Mouse (Mus musculus): ENCODE data around the gene Hist1h2ad. TPM values are rescaled to one million over a fixed set of nuclear protein-coding genes. Genes with fewer than 3 reads are reported as not detected.

Gene Hist1h2ad
- polyA plus RNA-seq, 1 experiment: 5.4 TPM

Other genes with a start within 250 kb of the Hist1h2ad start
- 22.2 and 24.3 TPM in 2 replicates for gene Zfp322a, start 205.2 kb upstream of the Hist1h2ad start, polyA plus RNA-seq (2012; rRNA removed)
- gene Abt1, start 150.5 kb upstream of the Hist1h2ad start, polyA plus RNA-seq (2012; rRNA removed): 8.5 and 9.1 TPM in 2 replicates
- 0.06 and 0.07 TPM in 2 replicates for gene Btn1a1, start 108.5 kb upstream of the Hist1h2ad start, polyA plus RNA-seq (2012; rRNA removed)
- 0.04 and 0.11 TPM in 2 replicates for gene Btn2a2, start 85.5 kb upstream of the Hist1h2ad start, polyA plus RNA-seq (2012; rRNA removed)
- 14.7 and 20.5 TPM in 2 replicates for gene Hist1h4h, start 43.3 kb upstream of the Hist1h2ad start, polyA plus RNA-seq (2012; rRNA removed)
- gene Hist1h2af, start 40.5 kb upstream of the Hist1h2ad start, polyA plus RNA-seq (2012; rRNA removed): 187 and 225 TPM in 2 replicates
- gene Hist1h3g, start 39.0 kb upstream of the Hist1h2ad start, polyA plus RNA-seq (2012; rRNA removed): 16.6 and 25.3 TPM in 2 replicates
- 2.4 and 4.0 TPM in 2 replicates for gene Hist1h2bh, start 31.0 kb upstream of the Hist1h2ad start, polyA plus RNA-seq (2012; rRNA removed)
- 2.5 and 3.5 TPM in 2 replicates for gene Hist1h3f, start 30.3 kb upstream of the Hist1h2ad start, polyA plus RNA-seq (2012; rRNA removed)
- gene Hist1h4f, start 22.7 kb upstream of the Hist1h2ad start, polyA plus RNA-seq (2012; rRNA removed): 10.2 and 14.3 TPM in 2 replicates
- 0.30 and 0.45 TPM in 2 replicates for gene Hist1h1d, start 21.1 kb upstream of the Hist1h2ad start, polyA plus RNA-seq (2012; rRNA removed)
- 20.2 and 31.1 TPM in 2 replicates for gene Hist1h3e, start 12.0 kb upstream of the Hist1h2ad start, polyA plus RNA-seq (2012; rRNA removed)
- 9.2 and 10.5 TPM in 2 replicates for gene Hist1h2ae, start 3.2 kb upstream of the Hist1h2ad start, polyA plus RNA-seq (2012; rRNA removed)
- 17.6 and 25.1 TPM in 2 replicates for gene Hist1h2bg, start 3.0 kb upstream of the Hist1h2ad start, polyA plus RNA-seq (2012; rRNA removed)
- 7.5 and 10.9 TPM in 2 replicates for gene Hist1h2bf, start 185 bp upstream of the Hist1h2ad start, polyA plus RNA-seq (2012; rRNA removed)
- gene Hist1h3d, start 1.4 kb downstream of the Hist1h2ad start, polyA plus RNA-seq (2012; rRNA removed): 14.9 and 24.5 TPM in 2 replicates
- gene Hist1h4d, start 7.2 kb downstream of the Hist1h2ad start, polyA plus RNA-seq (2012; rRNA removed): 6.8 and 9.8 TPM in 2 replicates
- 2.1 and 2.5 TPM in 2 replicates for gene Hist1h2be, start 46.7 kb downstream of the Hist1h2ad start, polyA plus RNA-seq (2012; rRNA removed)
- 5.2 and 7.1 TPM in 2 replicates for gene Hist1h1e, start 48.2 kb downstream of the Hist1h2ad start, polyA plus RNA-seq (2012; rRNA removed)
- gene Hist1h2ac, start 109.6 kb downstream of the Hist1h2ad start, polyA plus RNA-seq (2012; rRNA removed): 1.2 and 1.3 TPM in 2 replicates
- 25.7 and 29.8 TPM in 2 replicates for gene Hist1h2bc, start 109.8 kb downstream of the Hist1h2ad start, polyA plus RNA-seq (2012; rRNA removed)
- gene Hist1h1t, start 121.4 kb downstream of the Hist1h2ad start, polyA plus RNA-seq (2012; rRNA removed): 0.16 TPM in 1 of 2 replicates, not detected in the other
- 7.0 and 8.6 TPM in 2 replicates for gene Hist1h4c, start 124.1 kb downstream of the Hist1h2ad start, polyA plus RNA-seq (2012; rRNA removed)
- gene Hfe, start 136.5 kb downstream of the Hist1h2ad start, polyA plus RNA-seq (2012; rRNA removed): 2.3 and 2.4 TPM in 2 replicates
- 12.2 and 12.7 TPM in 2 replicates for gene Hist1h1c, start 164.4 kb downstream of the Hist1h2ad start, polyA plus RNA-seq (2012; rRNA removed)
- 19.7 and 29.1 TPM in 2 replicates for gene Hist1h3c, start 171.2 kb downstream of the Hist1h2ad start, polyA plus RNA-seq (2012; rRNA removed)
- gene Hist1h2bb, start 172.4 kb downstream of the Hist1h2ad start, polyA plus RNA-seq (2012; rRNA removed): 6.1 and 9.8 TPM in 2 replicates
- 24.0 and 28.7 TPM in 2 replicates for gene Hist1h2ab, start 176.7 kb downstream of the Hist1h2ad start, polyA plus RNA-seq (2012; rRNA removed)
- 26.1 and 47.9 TPM in 2 replicates for gene Hist1h3b, start 177.9 kb downstream of the Hist1h2ad start, polyA plus RNA-seq (2012; rRNA removed)
- gene Hist1h4b, start 182.6 kb downstream of the Hist1h2ad start, polyA plus RNA-seq (2012; rRNA removed): 20.0 and 24.9 TPM in 2 replicates
- 8.6 and 12.5 TPM in 2 replicates for gene Hist1h4a, start 186.8 kb downstream of the Hist1h2ad start, polyA plus RNA-seq (2012; rRNA removed)
- gene Hist1h3a, start 188.0 kb downstream of the Hist1h2ad start, polyA plus RNA-seq (2012; rRNA removed): 15.6 and 21.5 TPM in 2 replicates
- gene Hist1h1a, start 189.3 kb downstream of the Hist1h2ad start, polyA plus RNA-seq (2012; rRNA removed): 3.5 and 4.3 TPM in 2 replicates
- 0.02 TPM in 1 of 2 replicates, not detected in the other for gene Trim38, start 195.5 kb downstream of the Hist1h2ad start, polyA plus RNA-seq (2012; rRNA removed)
- not detected in 2 replicates for gene Slc17a2, start 232.6 kb downstream of the Hist1h2ad start, polyA plus RNA-seq (2012; rRNA removed)